ENCODE assay signal across 17 mouse cellular contexts in genomic region chrX:36740124-36740951, GRCm38 (mm10). TPM values are rescaled to one million over a fixed set of nuclear protein-coding genes. Genes with fewer than 3 reads are reported as not detected.
A peak's percentile ranks its signal among the peaks of the same experiment; 100 is the strongest.
DNase-seq lines count a peak whose midpoint lies in the region; ATAC-seq and TF ChIP-seq lines count a peak whose summit lies in the region.
"Had no signal": no experiment of that assay in that cellular context is flagged by ENCODE, and none has a peak within 500 bp of the region (broad histone marks: within the 10 kb centered on the region; RNA-seq: fewer than 3 reads in every experiment).

No protein-coding gene starts in this region.

- H3K79me2 ChIP-seq in heart, adult 2 months (replicated peaks; ENCODE audit: control insufficient read depth, insufficient read depth, low read length): no peaks in the 10 kb centered on the region

- no peak for TF ChIP-seq CTCF in forebrain, postnatal 0 days (IDR thresholded peaks at IDR 0.05; ENCODE audit: low read depth)
- TF ChIP-seq CTCF in heart, adult 2 months (IDR thresholded peaks at IDR 0.05): no peak

- H3K4me2 ChIP-seq in forebrain, postnatal 0 days (ENCODE audit: low read depth): no peak overlapping the region
- no peak overlapping the region for H3K4me2 ChIP-seq in forebrain, embryonic 13.5 days
- no peak overlapping the region for H3K4me2 ChIP-seq in midbrain, embryonic 11.5 days
- H3K4me2 ChIP-seq: limb, embryonic 15.5 days had no signal

- no peak for TF ChIP-seq EP300 in heart, adult 2 months (IDR thresholded peaks at IDR 0.05; ENCODE audit: insufficient read depth, low read depth, low read length)

- H3K27me3 ChIP-seq in forebrain, postnatal 0 days (ENCODE audit: insufficient read depth, low read length): no peaks in the 10 kb centered on the region
- H3K27me3 ChIP-seq in forebrain, embryonic 13.5 days: no peaks in the 10 kb centered on the region
- no peaks in the 10 kb centered on the region for H3K27me3 ChIP-seq in heart, adult 2 months (ENCODE audit: control insufficient read depth, insufficient read depth, low read length)
- no peaks in the 10 kb centered on the region for H3K27me3 ChIP-seq in midbrain, embryonic 11.5 days (ENCODE audit: control insufficient read depth, insufficient read depth, low read length)
- H3K27me3 ChIP-seq: limb, embryonic 15.5 days had no signal

- no peaks in the 10 kb centered on the region for H3K9me3 ChIP-seq in forebrain, postnatal 0 days (ENCODE audit: low read length)
- H3K9me3 ChIP-seq in forebrain, embryonic 13.5 days (replicated peaks): no peaks in the 10 kb centered on the region
- no peaks in the 10 kb centered on the region for H3K9me3 ChIP-seq in midbrain, embryonic 11.5 days (ENCODE audit: control insufficient read depth, low read length)
- H3K9me3 ChIP-seq: hindbrain, embryonic 10.5 days; limb, embryonic 15.5 days had no signal

- peak; percentile 30 for DNase-seq in forebrain, postnatal 0 days
- peak; percentile 44 to 69 for DNase-seq in lung, adult 18-20 months
- no peak for DNase-seq in heart, adult 2 months
- DNase-seq in midbrain, embryonic 11.5 days (ENCODE audit: low spot score, missing footprints): no peak
- DNase-seq in layer of hippocampus, adult 9-11 months: no peak
- DNase-seq: adrenal gland, postnatal 10 days; cerebellum, adult 11-12 months; kidney, adult 2 months; right cerebral cortex, adult 18-20 months had no signal

- no peak for TF ChIP-seq POLR2A in heart, adult 2 months (IDR thresholded peaks at IDR 0.05; ENCODE audit: insufficient read depth, low read depth, low read length)

- peak; percentile 85 for ATAC-seq in forebrain, postnatal 0 days
- no peak for ATAC-seq in forebrain, embryonic 13.5 days
- peak; percentile 48 for ATAC-seq in activated CD4-positive, CD25-positive, alpha-beta regulatory T cell, adult 4 months
- peak; percentile 69 for ATAC-seq in megakaryocyte progenitor cell, adult 5-6 weeks (replicated peaks; ENCODE audit: poor library complexity)
- no peak for ATAC-seq in midbrain, embryonic 11.5 days (ENCODE audit: low FRiP score)

- H3K4me3 ChIP-seq in forebrain, postnatal 0 days (ENCODE audit: low read depth, low read length): no peak overlapping the region
- no peak overlapping the region for H3K4me3 ChIP-seq in forebrain, embryonic 13.5 days
- H3K4me3 ChIP-seq in heart, adult 2 months: no peak overlapping the region
- H3K4me3 ChIP-seq in midbrain, embryonic 11.5 days (ENCODE audit: low read depth, low read length): no peak overlapping the region
- H3K4me3 ChIP-seq: hindbrain, embryonic 10.5 days; left cerebral cortex, adult 2 months; limb, embryonic 15.5 days had no signal

- H3K9ac ChIP-seq in forebrain, postnatal 0 days: no peak overlapping the region
- no peak overlapping the region for H3K9ac ChIP-seq in forebrain, embryonic 13.5 days
- no peak overlapping the region for H3K9ac ChIP-seq in heart, adult 2 months (ENCODE audit: low read depth, low read length)
- H3K9ac ChIP-seq in midbrain, embryonic 11.5 days (ENCODE audit: low read length): no peak overlapping the region
- H3K9ac ChIP-seq: limb, embryonic 15.5 days had no signal

- no peaks in the 10 kb centered on the region for H3K4me1 ChIP-seq in forebrain, postnatal 0 days (ENCODE audit: insufficient read depth)
- H3K4me1 ChIP-seq in forebrain, embryonic 13.5 days: 0 out of 2 replicates have a peak, but pooled peaks cover 5% of the 10 kb centered on the region
- no peaks in the 10 kb centered on the region; the same call in 1 of the 2 replicates for H3K4me1 ChIP-seq in heart, adult 2 months (ENCODE audit: control insufficient read depth, insufficient read depth, low read length)
- no peaks in the 10 kb centered on the region for H3K4me1 ChIP-seq in midbrain, embryonic 11.5 days (ENCODE audit: control insufficient read depth, insufficient read depth, low read length)
- H3K4me1 ChIP-seq: limb, embryonic 15.5 days had no signal

- H3K36me3 ChIP-seq in forebrain, postnatal 0 days (ENCODE audit: insufficient read depth): no peaks in the 10 kb centered on the region
- no peaks in the 10 kb centered on the region for H3K36me3 ChIP-seq in forebrain, embryonic 13.5 days (ENCODE audit: poor library complexity, severe bottlenecking)
- no peaks in the 10 kb centered on the region for H3K36me3 ChIP-seq in heart, adult 2 months (ENCODE audit: control insufficient read depth, insufficient read depth, low read length)
- no peaks in the 10 kb centered on the region for H3K36me3 ChIP-seq in midbrain, embryonic 11.5 days (ENCODE audit: control insufficient read depth, insufficient read depth, low read length)
- H3K36me3 ChIP-seq: hindbrain, embryonic 10.5 days; limb, embryonic 15.5 days had no signal

- 79% methylated on average over 13 of the region's 13 CpGs for WGBS in forebrain, postnatal 0 days
- 89% methylated on average over 13 of the region's 13 CpGs for WGBS in forebrain, embryonic 13.5 days
- WGBS in heart, adult 2 months: 76% methylated on average over 13 of the region's 13 CpGs
- WGBS in midbrain, embryonic 11.5 days: 88% methylated on average over 13 of the region's 13 CpGs

- no peak overlapping the region for H3K27ac ChIP-seq in forebrain, postnatal 0 days (ENCODE audit: low read depth, low read length)
- H3K27ac ChIP-seq in forebrain, embryonic 13.5 days: no peak overlapping the region
- no peak overlapping the region for H3K27ac ChIP-seq in heart, adult 2 months
- H3K27ac ChIP-seq in midbrain, embryonic 11.5 days (ENCODE audit: low read depth, low read length): no peak overlapping the region
- H3K27ac ChIP-seq: hindbrain, embryonic 10.5 days; left cerebral cortex, adult 2 months; limb, embryonic 15.5 days had no signal

- intact Hi-C loops in heart, adult 2 months (cut with DNase I): no loop called here

RNA-seq across cellular contexts. Expression of gene Slc25a43, which starts 3.1 kb away (rescaled TPM):
- total RNA-seq in forebrain, postnatal 0 days (2014; rRNA removed): 0.33 TPM in 1 of 2 replicates, not detected in the other
- 0.13 and 0.54 TPM in 2 replicates for polyA plus RNA-seq in forebrain, postnatal 0 days (2015; fragmentation: Nextera tagmentation; extraction: Ambion mirVana)
- polyA plus RNA-seq in forebrain, embryonic 13.5 days (2015; fragmentation: Nextera tagmentation; extraction: Ambion mirVana): 0.58 and 0.68 TPM in 2 replicates
- polyA plus RNA-seq in activated CD4-positive, CD25-positive, alpha-beta regulatory T cell, adult 4 months (2017; shearing (Covaris generic)): under 1 TPM in 1 of 2 experiments, not detected in 1; 0.75 TPM
- 3.1 and 3.2 TPM in 2 replicates for total RNA-seq in megakaryocyte progenitor cell, adult 5-6 weeks (2015)
- total RNA-seq in megakaryocyte progenitor cell, adult 5-6 weeks (2017): 0.74 and 1.8 TPM in 2 replicates
- total RNA-seq in heart, adult 2 months (2021): not detected
- polyA plus RNA-seq in heart, adult 2 months (2012; rRNA removed): 0.37 and 0.59 TPM in 2 replicates
- 0.33 and 1.0 TPM in 2 replicates for polyA plus RNA-seq in midbrain, embryonic 11.5 days (2014; fragmentation: Nextera tagmentation; extraction: Ambion mirVana)
- total RNA-seq: gastrocnemius, adult 18-20 months; monocyte, adult 5-6 weeks had no signal

RNA-seq across cellular contexts. Expression of gene Slc25a5, which starts 55.1 kb away (rescaled TPM):
- total RNA-seq in forebrain, postnatal 0 days (2014; rRNA removed): 333 and 351 TPM in 2 replicates
- 466 and 495 TPM in 2 replicates for polyA plus RNA-seq in forebrain, postnatal 0 days (2015; fragmentation: Nextera tagmentation; extraction: Ambion mirVana)
- 749 and 783 TPM in 2 replicates for polyA plus RNA-seq in forebrain, embryonic 13.5 days (2015; fragmentation: Nextera tagmentation; extraction: Ambion mirVana)
- 1,000 to 10,000 TPM; 1,556 to 1,740 TPM for polyA plus RNA-seq in activated CD4-positive, CD25-positive, alpha-beta regulatory T cell, adult 4 months (2017; shearing (Covaris generic))
- total RNA-seq in megakaryocyte progenitor cell, adult 5-6 weeks (2015): 1,266 and 1,295 TPM in 2 replicates
- total RNA-seq in megakaryocyte progenitor cell, adult 5-6 weeks (2017): 902 and 1,027 TPM in 2 replicates
- 100 to 1,000 TPM; 352 to 447 TPM for total RNA-seq in heart, adult 2 months (2021)
- polyA plus RNA-seq in heart, adult 2 months (2012; rRNA removed): 425 and 550 TPM in 2 replicates
- 805 and 833 TPM in 2 replicates for polyA plus RNA-seq in midbrain, embryonic 11.5 days (2014; fragmentation: Nextera tagmentation; extraction: Ambion mirVana)

Comparison
In these comparisons a context has a peak if more than half of its experiments do, and no peak if none do; other contexts are left out.
1. ATAC-seq: peak in forebrain, postnatal 0 days (single experiment), activated CD4-positive, CD25-positive, alpha-beta regulatory T cell, adult 4 months (single experiment) and megakaryocyte progenitor cell, adult 5-6 weeks (single experiment); none in forebrain, embryonic 13.5 days (single experiment) and midbrain, embryonic 11.5 days (single experiment).
2. DNase-seq: peak in forebrain, postnatal 0 days (single experiment) and lung, adult 18-20 months (2 of 2); none in heart, adult 2 months (0 of 2), midbrain, embryonic 11.5 days (single experiment) and layer of hippocampus, adult 9-11 months (single experiment).